Mouse (Mus musculus) intestine, embryonic 16.5 days (tissue): Measurements from ENCODE around the gene Rasgrp4. TPM values are rescaled to one million over a fixed set of nuclear protein-coding genes. Genes with fewer than 3 reads are reported as not detected.
A peak's percentile ranks its signal among the peaks of the same experiment; 100 is the strongest.
"Not testable (repeated sequence)": the region's sequence is repeated elsewhere in the genome, so short reads cannot be mapped to it uniquely, and the experiment has no call there.

ENCODE experiments used
- ATAC-seq: fragments of 200-750 bp; cut with Nextera tagmentation; 2 replicates; pipeline ENCODE4 v1.8.0; 2017; ENCODE audit warnings: moderate TSS enrichment, moderate library complexity
- H3K27ac ChIP-seq: fragments of 300-500 bp; sonication (generic); 2 replicates; pipeline ENCODE4 v1.5.1; 2014; ENCODE audit warnings: mild to moderate bottlenecking, low read length
- H3K27me3 ChIP-seq: fragments of 300-500 bp; sonication (generic); replicated peaks from 2 replicates; pipeline ENCODE4 v1.6.1; 2014; ENCODE audit warnings: low read length, control low read depth, mixed read lengths; ENCODE audit not compliant: control insufficient read depth, insufficient read depth
- H3K36me3 ChIP-seq: fragments of 300-500 bp; sonication (generic); 2 replicates; pipeline ENCODE4 v1.6.1; 2014; ENCODE audit warnings: low read length, control low read depth; ENCODE audit not compliant: control insufficient read depth, insufficient read depth
- H3K4me1 ChIP-seq: fragments of 300-500 bp; sonication (generic); 2 replicates; pipeline ENCODE4 v1.6.1; 2014; ENCODE audit warnings: low read length, control low read depth, mixed read lengths; ENCODE audit not compliant: control insufficient read depth, insufficient read depth
- H3K4me2 ChIP-seq: fragments of 300-500 bp; sonication (generic); 2 replicates; pipeline ENCODE4 v1.6.1; 2014; ENCODE audit warnings: low read depth, low read length, control low read depth
- H3K4me3 ChIP-seq: fragments of 300-500 bp; sonication (generic); 2 replicates; pipeline ENCODE4 v1.5.1; 2014; ENCODE audit warnings: mild to moderate bottlenecking, low read length
- H3K9ac ChIP-seq: fragments of 300-500 bp; sonication (generic); 2 replicates; pipeline ENCODE4 v1.6.1; 2014; ENCODE audit warnings: low read depth, low read length
- H3K9me3 ChIP-seq: fragments of 300-500 bp; sonication (generic); 2 replicates; pipeline ENCODE4 v1.6.1; 2016; ENCODE audit warnings: low read length, control low read depth; ENCODE audit not compliant: control insufficient read depth
- WGBS: fragments of 180-500 bp; shearing (Covaris S2); extraction: QIAGEN DNeasy Blood & Tissue Kit; methylation state at CpG from one replicate; pipeline ENCODE4 v1.1.7; 2014; 5-methylcytosine and 5-hydroxymethylcytosine counted together
- polyA plus RNA-seq: library from polyadenylated mRNA; unstranded; fragments of >200 nt; fragmentation: Nextera tagmentation; extraction: Ambion mirVana; gene quantifications from 2 replicates; pipeline ENCODE4 v1.2.1, GENCODE M21; 2015

Rasgrp4 gene
- polyA plus RNA-seq, 1 experiment from 2014 or later, result 0.43 TPM

DNA sequence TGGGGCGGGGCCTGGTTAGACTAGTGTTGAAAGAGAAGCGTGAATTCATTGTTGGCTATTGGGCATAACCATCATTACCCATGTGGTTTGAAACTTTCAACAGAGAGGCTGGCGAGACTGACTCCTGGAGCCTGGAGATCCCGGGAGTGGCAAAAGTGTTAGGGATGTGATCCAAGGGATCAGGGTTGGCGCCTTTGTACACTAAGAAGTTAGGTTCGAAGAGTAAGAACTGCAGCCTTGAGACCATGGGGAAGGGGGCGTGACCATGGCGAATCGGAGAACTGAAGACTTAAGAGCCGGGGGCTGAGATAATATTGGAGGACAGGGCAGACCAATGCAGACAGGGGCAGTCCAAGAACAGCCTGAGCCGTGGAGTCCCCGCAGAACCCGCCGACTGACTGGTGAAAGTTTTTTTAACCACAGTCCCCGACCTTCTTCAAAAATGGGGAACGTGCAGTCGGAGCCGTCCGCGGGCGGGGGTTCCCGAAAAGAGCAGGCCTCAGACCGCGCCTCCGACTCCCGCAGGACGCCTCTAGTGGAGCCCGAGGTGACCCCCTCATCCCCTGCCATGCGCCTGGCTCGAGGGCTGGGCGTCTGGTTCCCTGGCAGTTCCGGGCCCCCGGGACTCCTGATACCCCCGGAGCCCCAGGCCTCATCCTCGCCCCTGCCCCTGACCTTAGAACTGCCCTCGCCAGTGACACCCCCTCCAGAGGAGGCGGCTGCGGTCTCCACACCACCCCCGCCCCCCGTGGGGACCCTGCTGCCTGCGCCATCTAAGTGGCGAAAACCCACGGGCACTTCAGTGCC is 36.3 kb downstream of the Rasgrp4 start:
- H3K9ac ChIP-seq, result peak overlapping the region; percentile 60
- H3K4me2 ChIP-seq, result peak overlapping the region; percentile 92
- peak overlapping the region; percentile 57 for H3K4me3 ChIP-seq
- peaks cover 39% of the 10 kb centered on the region for H3K27me3 ChIP-seq
- no peak overlapping the region; the same call in 1 of the 2 replicates for H3K27ac ChIP-seq
- ATAC-seq, result peak; percentile 6; the same call in 1 of the 2 replicates
- H3K36me3 ChIP-seq, result peaks cover 18% of the 10 kb centered on the region
- H3K4me1 ChIP-seq, result peaks cover 17% of the 10 kb centered on the region
- no peaks in the 10 kb centered on the region for H3K9me3 ChIP-seq
- 2% methylated on average over 43 of the region's 43 CpGs for WGBS

DNA sequence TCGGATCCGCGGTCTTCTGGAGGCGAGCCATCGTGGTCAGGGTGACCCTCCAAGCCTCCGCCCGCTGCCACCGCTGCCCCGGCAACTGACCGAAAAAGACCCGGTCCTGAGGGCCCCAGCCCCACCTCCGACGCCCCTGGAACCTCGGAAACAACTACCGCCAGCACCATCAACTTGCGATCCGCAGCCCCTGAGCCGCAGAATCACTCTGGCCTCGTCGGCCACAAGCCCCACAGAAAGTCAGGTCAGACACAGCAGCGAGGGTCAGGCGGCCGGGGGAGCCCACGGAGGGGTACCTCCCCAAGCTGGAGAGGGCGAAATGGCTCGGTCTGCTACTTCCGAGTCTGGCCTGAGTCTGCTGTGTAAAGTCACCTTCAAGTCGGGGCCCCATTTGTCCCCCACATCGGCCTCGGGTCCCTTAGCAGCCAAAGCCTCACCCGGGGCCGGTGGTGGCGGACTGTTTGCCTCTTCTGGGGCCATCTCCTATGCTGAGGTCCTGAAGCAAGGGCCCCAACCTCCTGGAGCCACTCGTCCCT is 37.0 kb downstream of the Rasgrp4 start:
- Histone ChIP-seq H3K4me3 (peak overlapping the region; percentile 57), H3K36me3 (peaks cover 23% of the 10 kb centered on the region), H3K4me2 (peak overlapping the region; percentile 92), H3K9ac (peak overlapping the region; percentile 60), H3K4me1 (peaks cover 17% of the 10 kb centered on the region), H3K9me3 (no peaks in the 10 kb centered on the region), H3K27ac (no peak overlapping the region), H3K27me3 (peaks cover 39% of the 10 kb centered on the region)
- no peak for ATAC-seq
- WGBS, result 8% methylated on average over 34 of the region's 34 CpGs

DNA sequence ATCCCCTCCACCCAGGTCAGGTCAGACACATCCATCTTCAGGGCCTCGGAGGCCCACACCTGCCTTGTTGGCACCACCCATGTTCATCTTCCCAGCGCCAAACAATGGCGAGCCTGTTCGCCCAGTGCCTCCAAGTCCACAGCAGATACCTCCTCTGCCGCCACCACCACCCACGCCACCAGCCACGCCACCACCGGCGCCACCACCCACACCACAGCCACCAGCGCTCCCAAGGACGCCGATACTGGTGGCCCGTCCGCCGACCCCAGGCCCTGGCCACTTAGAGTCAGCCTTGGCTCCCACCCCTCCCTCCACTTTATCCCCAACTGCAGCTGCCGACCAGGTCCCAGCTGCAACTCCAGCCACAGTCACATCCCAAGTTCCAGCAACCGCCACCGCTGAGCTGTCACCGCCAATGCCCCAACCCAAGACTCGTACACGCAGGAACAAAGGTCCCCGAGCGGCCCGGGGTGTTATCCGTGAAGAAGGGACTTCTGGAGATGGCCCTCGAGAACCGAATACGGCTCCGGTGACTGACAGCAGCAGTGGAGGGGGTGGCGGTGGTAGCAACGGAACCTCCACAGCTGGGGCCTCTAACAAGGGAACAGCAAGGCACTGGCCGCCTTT is 37.9 kb downstream of the Rasgrp4 start:
- peaks cover 17% of the 10 kb centered on the region for H3K4me1 ChIP-seq

DNA sequence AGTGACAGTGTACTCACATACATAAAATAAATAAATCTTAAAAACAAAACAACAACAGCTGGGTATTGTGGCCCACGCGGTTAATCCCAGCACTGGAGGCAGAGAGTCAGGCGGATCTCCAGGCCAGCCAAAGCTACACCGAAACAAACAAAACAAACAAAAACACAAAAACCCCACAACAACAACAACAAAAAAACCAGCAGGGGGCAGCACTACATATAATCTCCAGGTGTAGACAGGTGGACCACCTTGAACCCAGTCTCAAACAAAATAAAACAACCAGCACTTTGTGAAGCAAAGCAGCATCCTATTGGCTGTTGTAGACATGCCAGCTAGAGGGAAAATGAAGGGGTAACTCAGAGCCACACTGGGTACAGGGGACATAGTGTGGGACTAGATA is 43.5 kb downstream of the Rasgrp4 start:
- WGBS, result 90% methylated on average over 4 of the region's 4 CpGs
- H3K9me3 ChIP-seq, result no peaks in the 10 kb centered on the region
- H3K9ac ChIP-seq, result no peak overlapping the region
- peaks cover 23% of the 10 kb centered on the region for H3K36me3 ChIP-seq
- no peak overlapping the region for H3K4me2 ChIP-seq
- no peak overlapping the region for H3K27ac ChIP-seq
- no peak for ATAC-seq
- peaks cover 8% of the 10 kb centered on the region for H3K27me3 ChIP-seq
- H3K4me3 ChIP-seq, result no peak overlapping the region
- peaks cover 13% of the 10 kb centered on the region for H3K4me1 ChIP-seq

More for the DNA sequence above, 37.9 kb downstream of the Rasgrp4 start:
- Histone ChIP-seq H3K4me2 (no peak overlapping the region), H3K9ac (no peak overlapping the region), H3K27me3 (peaks cover 38% of the 10 kb centered on the region), H3K27ac (no peak overlapping the region), H3K9me3 (no peaks in the 10 kb centered on the region), H3K4me3 (no peak overlapping the region), H3K36me3 (peaks cover 23% of the 10 kb centered on the region)
- ATAC-seq, result no peak
- 51% methylated on average over 32 of the region's 32 CpGs for WGBS

DNA sequence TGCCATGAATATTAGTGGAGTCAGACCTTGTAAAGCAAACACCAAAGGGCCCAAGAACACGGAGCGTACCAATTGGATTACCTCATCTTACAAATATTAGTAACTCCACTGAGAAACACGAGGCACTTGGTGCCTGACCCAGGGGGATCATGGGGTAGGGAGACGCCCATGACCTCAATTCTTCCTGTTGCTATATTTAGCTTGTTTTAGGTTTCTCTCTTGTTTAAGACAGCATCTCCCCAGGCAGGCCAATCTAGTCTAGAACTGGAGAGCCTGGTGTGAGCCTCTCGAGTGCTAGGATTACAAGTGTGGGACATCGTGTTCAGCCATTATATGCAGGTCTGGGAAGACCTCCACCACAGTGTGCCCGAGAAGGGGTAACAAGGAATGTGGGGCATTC is 44.7 kb downstream of the Rasgrp4 start:
- 28% methylated on average over 7 of the region's 7 CpGs for WGBS
- Histone ChIP-seq H3K4me1 (peaks cover 13% of the 10 kb centered on the region), H3K27me3 (0 out of 2 replicates have a peak, but pooled peaks cover 3% of the 10 kb centered on the region), H3K9me3 (no peaks in the 10 kb centered on the region), H3K36me3 (peaks cover 20% of the 10 kb centered on the region), H3K27ac (no peak overlapping the region), H3K9ac (peak overlapping the region; percentile 86), H3K4me3 (peak overlapping the region; percentile 81), H3K4me2 (peak overlapping the region; percentile 74)
- no peak for ATAC-seq

DNA sequence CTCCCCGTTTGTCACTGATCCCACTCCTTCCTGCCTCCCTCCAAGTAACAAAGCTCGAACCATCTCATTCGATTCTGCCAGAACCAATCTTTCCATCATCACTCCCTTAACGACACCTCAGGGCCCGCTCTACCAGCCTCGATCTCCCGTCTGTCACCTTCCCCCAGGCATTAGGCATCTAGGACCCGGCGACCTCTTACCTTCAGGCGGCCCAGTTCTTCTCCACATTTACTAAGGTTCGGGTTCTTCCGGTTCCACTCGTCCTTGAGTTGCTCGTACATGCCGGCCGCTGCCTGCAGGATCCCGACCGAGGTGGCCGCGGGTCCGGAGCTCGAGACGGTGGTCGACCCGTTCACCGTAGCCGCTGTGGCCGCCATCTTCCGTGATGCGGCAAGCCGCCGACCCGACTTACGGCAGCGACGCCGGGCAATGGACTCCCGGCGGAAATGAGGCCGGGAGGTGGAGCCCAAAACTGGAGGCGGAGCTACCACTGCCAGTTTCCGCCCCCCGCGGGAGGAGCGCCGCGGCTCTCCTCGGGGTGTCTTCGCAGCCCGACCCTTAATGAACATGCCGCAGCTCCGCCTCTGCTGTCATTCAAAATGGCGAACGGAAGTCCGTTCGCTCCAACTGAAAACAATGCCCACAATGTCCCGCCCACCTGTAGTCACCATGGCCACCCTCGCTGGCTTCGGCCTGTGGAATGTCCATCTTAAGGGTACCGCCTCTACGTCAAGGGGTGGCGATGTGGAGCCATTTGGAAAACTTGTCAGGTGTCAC is 45.6 kb downstream of the Rasgrp4 start, which contains the start of gene Psmd8:
Psmd8 (minus strand) TSS at position 625 of the 777 bp plus-strand sequence.
- ATAC-seq, result peak; percentile 96
- Histone ChIP-seq H3K9ac (peak within 1 kb of the TSS; percentile 86), H3K9me3 (no peaks in the 10 kb centered on the region), H3K4me3 (peak within 1 kb of the TSS; percentile 81), H3K27ac (peak within 1 kb of the TSS; percentile 57; the same call in 1 of the 2 replicates), H3K4me2 (peak within 1 kb of the TSS; percentile 74), H3K4me1 (peaks cover 13% of the 10 kb centered on the region), H3K36me3 (peaks cover 11% of the 10 kb centered on the region), H3K27me3 (no peaks in the 10 kb centered on the region)
- under 1% methylated on average over 62 of the region's 62 CpGs for WGBS

DNA sequence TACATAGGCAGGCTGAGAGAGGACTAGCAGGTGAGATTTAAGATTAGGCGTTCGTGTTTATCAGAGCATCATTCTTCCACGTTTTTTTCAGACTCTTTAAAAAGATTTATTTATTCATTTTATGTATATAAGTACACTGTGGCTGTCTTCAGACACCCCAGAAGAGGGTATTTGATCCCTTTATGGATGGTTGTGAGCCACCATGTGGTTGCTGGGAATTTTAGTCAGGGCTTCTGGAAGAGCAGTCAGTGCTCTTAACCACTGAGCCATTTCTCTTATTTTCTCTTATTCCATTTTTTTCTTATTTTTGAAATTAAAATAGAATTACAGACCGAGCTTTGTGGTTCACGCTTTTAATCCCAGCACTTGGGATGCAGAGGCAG is 46.2 kb downstream of the Rasgrp4 start:
- Histone ChIP-seq H3K4me1 (peaks cover 13% of the 10 kb centered on the region), H3K4me3 (peak overlapping the region; percentile 81), H3K27me3 (no peaks in the 10 kb centered on the region), H3K4me2 (peak overlapping the region; percentile 52), H3K36me3 (peaks cover 5% of the 10 kb centered on the region), H3K9me3 (no peaks in the 10 kb centered on the region), H3K9ac (no peak overlapping the region), H3K27ac (no peak overlapping the region)
- peak; percentile 37; the same call in 1 of the 2 replicates for ATAC-seq
- 41% methylated on average over 5 of the region's 5 CpGs for WGBS

DNA sequence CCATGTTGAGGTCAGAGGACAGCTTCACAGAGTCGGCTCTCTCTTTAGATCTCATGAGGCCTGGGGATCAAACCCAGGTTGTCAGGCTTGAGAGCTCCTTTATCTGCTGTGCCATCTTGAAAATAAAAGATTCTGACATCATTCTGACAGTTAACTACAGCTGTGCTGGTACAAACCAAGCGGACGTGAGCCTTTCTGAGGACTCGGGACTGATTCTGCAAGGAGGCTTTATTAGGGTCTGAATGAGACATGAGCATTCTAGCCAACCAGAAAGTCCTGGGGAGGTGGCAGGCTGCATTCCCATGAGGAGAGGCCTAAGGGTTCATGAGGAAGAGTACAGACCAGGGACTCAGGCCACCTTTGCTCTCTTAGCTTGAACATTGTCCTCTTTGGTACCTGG is 46.7 kb downstream of the Rasgrp4 start:
- H3K4me3 ChIP-seq, H3K4me2 ChIP-seq, H3K9ac ChIP-seq, H3K36me3 ChIP-seq, H3K27ac ChIP-seq, H3K27me3 ChIP-seq, ATAC-seq, H3K9me3 ChIP-seq: not testable (repeated sequence)
- H3K4me1 ChIP-seq, result peaks cover 13% of the 10 kb centered on the region
- 92% methylated on average over 4 of the region's 4 CpGs for WGBS

DNA sequence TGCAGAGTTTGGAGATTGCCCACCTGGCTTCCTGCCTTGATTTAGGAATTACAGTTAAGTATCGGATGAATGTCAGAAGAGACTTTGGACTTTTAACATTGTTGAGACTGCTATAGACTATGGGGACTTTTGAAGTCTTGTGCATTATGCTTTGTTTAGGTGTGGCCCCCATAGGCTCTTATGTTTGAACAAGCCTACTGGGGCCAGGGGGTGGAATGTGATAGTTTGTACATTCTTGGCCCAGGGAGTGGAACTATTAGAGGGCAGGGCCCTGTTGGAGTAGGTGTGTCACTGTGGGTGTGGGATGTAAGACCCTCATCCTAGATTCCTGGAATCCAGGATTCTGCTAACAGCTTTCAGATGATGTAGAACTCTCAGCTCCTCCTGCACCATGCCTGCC is 59.6 kb downstream of the Rasgrp4 start:
- H3K4me1 ChIP-seq, H3K9me3 ChIP-seq, H3K27me3 ChIP-seq, H3K9ac ChIP-seq, H3K4me2 ChIP-seq, H3K4me3 ChIP-seq, H3K27ac ChIP-seq, H3K36me3 ChIP-seq: not testable (repeated sequence)
- WGBS, result 73% methylated on average over 1 of the region's 1 CpGs
- ATAC-seq, result peak; percentile 68; the same call in 1 of the 2 replicates
